Mouse (Mus musculus) lung, adult 2 months (tissue): Measurements from ENCODE around the gene Elmsan1.

Experiments used
- CTCF ChIP-seq: fragments of 200-500 bp; IDR thresholded peaks from 2 replicates; pipeline ENCODE4 v1.5.1; 2011; ENCODE audit warnings: mild to moderate bottlenecking, low read length, control low read depth; ENCODE audit not compliant: insufficient read depth
- POLR2A ChIP-seq: fragments of 200-500 bp; IDR thresholded peaks from 2 replicates; pipeline ENCODE4 v1.6.1; 2011; ENCODE audit warnings: low read depth, mild to moderate bottlenecking, control low read depth, low read length, borderline replicate concordance; ENCODE audit errors: extremely low read depth

DNA sequence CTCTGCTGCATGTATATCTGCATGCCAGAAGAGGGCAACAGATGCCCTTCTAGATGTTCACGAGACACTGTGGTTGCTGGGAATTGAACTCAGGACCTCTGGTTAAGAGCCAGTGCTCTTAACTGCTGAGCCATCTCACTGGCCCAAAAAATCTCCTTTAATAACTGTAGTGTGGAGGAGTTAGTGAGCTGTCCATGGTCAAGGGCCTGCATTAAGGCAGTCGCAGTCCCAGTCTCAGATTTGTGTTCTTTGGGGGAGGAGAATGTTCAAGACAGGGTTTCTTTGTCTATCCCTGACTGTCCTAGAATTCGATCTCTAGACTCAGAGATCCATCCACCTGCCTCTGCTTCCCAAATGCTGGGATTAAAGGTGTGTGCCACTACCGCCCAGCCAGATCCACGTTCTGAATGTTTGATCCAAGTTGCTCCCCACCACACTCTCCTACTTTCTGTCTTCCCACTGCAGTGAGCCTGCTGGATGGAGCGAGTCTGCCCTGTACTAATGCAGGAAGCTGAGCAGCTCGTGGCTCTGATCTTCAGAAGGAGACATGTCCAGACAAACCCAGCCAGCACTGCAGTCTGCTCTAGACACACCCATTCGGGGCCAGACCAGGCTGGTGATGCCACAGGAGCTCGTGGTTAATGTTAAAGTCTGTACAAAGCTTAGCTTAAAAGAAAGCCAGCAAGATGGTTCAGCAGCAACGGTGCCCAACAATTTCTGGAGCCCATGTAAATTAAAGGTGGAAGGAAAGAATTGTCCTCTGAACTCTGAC is 17.5 kb upstream of the Elmsan1 start:
- TF ChIP-seq CTCF (no peak), POLR2A (no peak)
